Mouse (Mus musculus): ENCODE data around the gene Gpr141.

- no peak for TF ChIP-seq POLR2A (IDR thresholded peaks at IDR 0.05; ENCODE audit: low read depth, low read length)
- no peak for TF ChIP-seq CTCF (IDR thresholded peaks at IDR 0.05; ENCODE audit: borderline replicate concordance, insufficient read depth, low read length)
Measured at GRCm38 (mm10) chr13:19794486-19794885, 29.6 kb downstream of the Gpr141 start.
